Mouse (Mus musculus) heart, adult 11 months (tissue): ENCODE results near the gene Spg21.

Experiments
- DNase-seq: peaks from one replicate; pipeline ENCODE4 v3.0.0; 2022

Gene Spg21

GRCm38 (mm10) chr9:65536491-65536890 is 75.7 kb downstream of the Spg21 start:
- DNase-seq = peak; percentile 84
